Mouse (Mus musculus) stomach, postnatal 0 days (tissue): ENCODE measurements around the gene Pitpnm1. TPM values are rescaled to one million over a fixed set of nuclear protein-coding genes. Genes with fewer than 3 reads are reported as not detected.
A peak's percentile ranks its signal among the peaks of the same experiment; 100 is the strongest.

Experiments used
- ATAC-seq: fragments of 200-750 bp; cut with Nextera tagmentation; 2 replicates; pipeline ENCODE4 v1.8.0; 2017; ENCODE audit not compliant: low FRiP score, low TSS enrichment
- DNase-seq: peaks from one replicate; pipeline ENCODE4 v3.0.0-alpha.2; 2016; ENCODE audit warnings: low spot score
- H3K27ac ChIP-seq: fragments of 300-500 bp; sonication (generic); replicated peaks from 2 replicates; pipeline ENCODE4 v1.5.1; 2014; ENCODE audit warnings: mild to moderate bottlenecking, control low read depth
- H3K27me3 ChIP-seq: fragments of 300-500 bp; sonication (generic); 2 replicates; pipeline ENCODE4 v1.6.1; 2014; ENCODE audit warnings: low read length; ENCODE audit not compliant: control insufficient read depth, insufficient read depth
- H3K36me3 ChIP-seq: fragments of 300-500 bp; sonication (generic); 2 replicates; pipeline ENCODE4 v1.6.1; 2014; ENCODE audit warnings: low read length, mixed read lengths; ENCODE audit not compliant: control insufficient read depth, insufficient read depth
- H3K4me1 ChIP-seq: fragments of 300-500 bp; sonication (generic); replicated peaks from 2 replicates; pipeline ENCODE4 v1.6.1; 2014; ENCODE audit warnings: antibody characterized with exemption; ENCODE audit not compliant: control insufficient read depth, insufficient read depth
- H3K4me2 ChIP-seq: fragments of 300-500 bp; sonication (generic); replicated peaks from 2 replicates; pipeline ENCODE4 v1.6.1; 2014; ENCODE audit warnings: low read depth, mild to moderate bottlenecking, control low read depth, moderate library complexity
- H3K4me3 ChIP-seq: fragments of 300-500 bp; sonication (generic); 2 replicates; pipeline ENCODE4 v1.5.1; 2014; ENCODE audit warnings: low read depth, low read length, control low read depth
- H3K9ac ChIP-seq: fragments of 300-500 bp; sonication (generic); 2 replicates; pipeline ENCODE4 v1.6.1; 2014; ENCODE audit warnings: mild to moderate bottlenecking, low read length, control low read depth, mixed read lengths
- H3K9me3 ChIP-seq: fragments of 300-500 bp; sonication (generic); 2 replicates; pipeline ENCODE4 v1.6.1; 2016; ENCODE audit warnings: low read length; ENCODE audit not compliant: control insufficient read depth
- CTCF ChIP-seq: IDR thresholded peaks from 2 replicates; pipeline ENCODE4 v1.5.1; 2016; ENCODE audit warnings: antibody characterized with exemption, low read depth, mild to moderate bottlenecking, moderate library complexity
- EP300 ChIP-seq: optimal IDR thresholded peaks from 2 replicates; pipeline ENCODE3; 2016; ENCODE audit warnings: antibody characterized with exemption
- WGBS: fragments of 180-500 bp; shearing (Covaris S2); extraction: QIAGEN DNeasy Blood & Tissue Kit; methylation state at CpG from one replicate; pipeline ENCODE4 v1.1.7; 2014; 5-methylcytosine and 5-hydroxymethylcytosine counted together
- polyA plus RNA-seq: library from polyadenylated mRNA; unstranded; fragments of >200 nt; fragmentation: Nextera tagmentation; extraction: Ambion mirVana; gene quantifications from 2 replicates; pipeline ENCODE4 v1.2.1, GENCODE M21; 2015

Pitpnm1 gene
- polyA plus RNA-seq, 1 experiment from 2014 or later: 8.3 TPM

DNA sequence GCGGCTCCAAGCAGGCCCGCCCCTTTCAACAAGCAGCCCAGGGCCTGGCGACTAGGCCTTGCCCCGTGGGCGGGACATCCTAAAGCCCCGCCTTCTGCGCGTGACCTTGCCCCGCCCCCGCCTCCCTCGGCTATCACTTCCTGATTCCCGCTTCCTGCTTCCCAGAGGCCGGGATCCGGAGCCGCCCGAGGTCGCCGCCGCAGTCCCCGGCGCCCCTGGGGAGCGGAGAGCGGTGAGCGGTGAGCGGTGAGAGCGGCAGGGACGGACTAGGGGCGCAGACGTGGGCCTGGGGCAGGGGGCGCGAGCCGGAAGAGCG, 48.7 kb downstream of the Pitpnm1 start, which contains the start of gene Coro1b:
Gene Coro1b, plus strand, starts transcription at position 129 of the 316 bp plus-strand sequence.
- no peaks in the 10 kb centered on the region for H3K27me3 ChIP-seq
- H3K4me1 ChIP-seq: no peaks in the 10 kb centered on the region
- H3K4me3 ChIP-seq: peak within 1 kb of the TSS; percentile 91
- peak within 1 kb of the TSS; percentile 95 for H3K9ac ChIP-seq
- H3K36me3 ChIP-seq: peaks cover 9% of the 10 kb centered on the region; the same call in 1 of the 2 replicates
- TF ChIP-seq CTCF (no peak), EP300 (peak; percentile 72)
- H3K27ac ChIP-seq: peak within 1 kb of the TSS; percentile 89
- H3K4me2 ChIP-seq: peak within 1 kb of the TSS; percentile 69
- peak; percentile 99 for DNase-seq
- peak; percentile 93 for ATAC-seq
- under 1% methylated on average over 24 of the region's 33 CpGs for WGBS
- no peaks in the 10 kb centered on the region for H3K9me3 ChIP-seq

DNA sequence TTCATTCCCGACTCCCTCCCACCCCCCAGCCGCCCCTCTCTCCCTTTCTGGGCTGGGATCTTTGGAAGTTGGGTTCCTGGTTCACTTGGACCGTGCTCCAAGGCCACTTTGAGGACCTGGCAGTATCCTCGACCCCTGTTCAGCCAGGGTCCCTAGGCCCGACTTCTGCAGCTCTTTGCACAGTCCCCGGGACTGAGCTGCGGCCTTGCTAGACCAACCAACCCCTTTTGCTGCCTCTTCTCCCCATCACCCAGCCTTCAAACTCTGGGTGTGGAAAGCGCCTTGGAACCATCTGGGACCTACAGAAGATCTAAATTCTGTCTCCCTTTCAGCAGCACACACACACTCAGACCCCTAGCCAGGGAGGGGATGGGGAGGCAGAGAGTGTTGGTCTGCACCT, 49.0 kb downstream of the Pitpnm1 start:
- H3K9ac ChIP-seq: peak overlapping the region; percentile 95
- no peaks in the 10 kb centered on the region for H3K9me3 ChIP-seq
- H3K27me3 ChIP-seq: no peaks in the 10 kb centered on the region
- peak overlapping the region; percentile 69 for H3K4me2 ChIP-seq
- peak overlapping the region; percentile 91 for H3K4me3 ChIP-seq
- H3K4me1 ChIP-seq: no peaks in the 10 kb centered on the region
- DNase-seq (no peak), ATAC-seq (peak; percentile 15; the same call in 1 of the 2 replicates)
- peaks cover 11% of the 10 kb centered on the region; the same call in 1 of the 2 replicates for H3K36me3 ChIP-seq
- TF ChIP-seq CTCF (no peak), EP300 (no peak)
- H3K27ac ChIP-seq: peak overlapping the region; percentile 89
- WGBS: 2% methylated on average over 7 of the region's 8 CpGs

DNA sequence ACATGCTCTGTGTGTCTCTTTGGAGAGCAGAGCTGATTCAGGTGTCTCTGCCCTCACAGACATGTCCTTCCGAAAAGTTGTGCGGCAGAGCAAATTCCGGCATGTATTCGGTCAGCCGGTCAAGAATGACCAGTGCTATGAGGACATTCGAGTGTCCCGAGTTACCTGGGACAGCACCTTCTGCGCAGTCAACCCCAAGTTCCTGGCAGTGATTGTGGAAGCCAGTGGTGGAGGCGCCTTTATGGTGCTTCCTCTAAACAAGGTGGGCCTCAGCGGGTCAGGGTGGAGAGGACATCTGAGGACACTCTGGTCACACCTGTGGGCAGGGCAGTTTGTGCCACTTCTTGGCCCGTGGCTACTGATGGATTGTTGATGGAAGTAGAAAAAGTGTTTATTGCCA, 49.5 kb downstream of the Pitpnm1 start:
- peak overlapping the region; percentile 91 for H3K4me3 ChIP-seq

DNA sequence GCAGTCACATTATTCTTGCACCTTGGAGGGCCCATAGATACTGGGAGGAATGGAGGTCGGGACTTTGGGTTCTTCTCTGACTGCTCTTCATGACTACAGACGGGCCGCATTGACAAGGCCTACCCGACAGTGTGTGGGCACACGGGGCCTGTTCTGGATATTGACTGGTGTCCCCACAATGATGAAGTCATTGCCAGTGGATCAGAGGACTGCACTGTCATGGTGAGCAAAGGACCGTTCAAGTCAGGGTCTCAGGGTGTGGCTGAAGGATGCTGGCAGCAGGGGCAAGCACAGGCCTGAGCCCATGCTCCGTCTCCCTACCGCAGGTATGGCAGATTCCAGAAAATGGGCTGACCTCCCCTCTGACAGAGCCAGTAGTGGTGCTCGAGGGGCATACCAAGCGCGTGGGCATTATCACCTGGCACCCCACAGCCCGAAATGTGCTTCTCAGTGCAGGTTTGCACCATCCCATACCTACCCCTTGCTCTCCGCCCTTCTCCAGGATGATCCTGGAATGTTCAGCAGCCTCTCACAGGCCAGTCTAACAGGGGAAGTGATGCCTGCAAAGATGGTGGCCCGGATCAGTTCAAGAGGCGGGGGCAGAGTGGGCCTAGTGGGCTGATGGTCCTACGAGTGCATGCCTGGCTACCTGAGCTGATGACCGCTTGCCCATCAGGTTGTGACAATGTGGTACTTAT, 50.1 kb downstream of the Pitpnm1 start:
- Histone ChIP-seq H3K36me3 (peaks cover 11% of the 10 kb centered on the region; the same call in 1 of the 2 replicates), H3K4me1 (no peaks in the 10 kb centered on the region), H3K27me3 (no peaks in the 10 kb centered on the region), H3K9me3 (no peaks in the 10 kb centered on the region), H3K9ac (no peak overlapping the region), H3K4me3 (peak overlapping the region; percentile 91; the same call in 1 of the 2 replicates), H3K4me2 (peak overlapping the region; percentile 69), H3K27ac (no peak overlapping the region)
- 91% methylated on average over 17 of the region's 17 CpGs for WGBS
- TF ChIP-seq CTCF: no peak
- TF ChIP-seq EP300: no peak
- ATAC-seq (no peak; the same call in 1 of the 2 replicates), DNase-seq (no peak)

More for the DNA sequence above, 49.5 kb downstream of the Pitpnm1 start:
- H3K4me1 ChIP-seq: no peaks in the 10 kb centered on the region
- H3K36me3 ChIP-seq: peaks cover 11% of the 10 kb centered on the region; the same call in 1 of the 2 replicates
- peak overlapping the region; percentile 89; the same call in 1 of the 2 replicates for H3K27ac ChIP-seq
- H3K9me3 ChIP-seq: no peaks in the 10 kb centered on the region
- 75% methylated on average over 11 of the region's 11 CpGs for WGBS
- DNase-seq: peak; percentile 39
- H3K4me2 ChIP-seq: peak overlapping the region; percentile 69
- peak; percentile 6; the same call in 1 of the 2 replicates for ATAC-seq
- no peak for TF ChIP-seq EP300
- no peak for TF ChIP-seq CTCF
- H3K27me3 ChIP-seq: no peaks in the 10 kb centered on the region
- peak overlapping the region; percentile 95 for H3K9ac ChIP-seq

DNA sequence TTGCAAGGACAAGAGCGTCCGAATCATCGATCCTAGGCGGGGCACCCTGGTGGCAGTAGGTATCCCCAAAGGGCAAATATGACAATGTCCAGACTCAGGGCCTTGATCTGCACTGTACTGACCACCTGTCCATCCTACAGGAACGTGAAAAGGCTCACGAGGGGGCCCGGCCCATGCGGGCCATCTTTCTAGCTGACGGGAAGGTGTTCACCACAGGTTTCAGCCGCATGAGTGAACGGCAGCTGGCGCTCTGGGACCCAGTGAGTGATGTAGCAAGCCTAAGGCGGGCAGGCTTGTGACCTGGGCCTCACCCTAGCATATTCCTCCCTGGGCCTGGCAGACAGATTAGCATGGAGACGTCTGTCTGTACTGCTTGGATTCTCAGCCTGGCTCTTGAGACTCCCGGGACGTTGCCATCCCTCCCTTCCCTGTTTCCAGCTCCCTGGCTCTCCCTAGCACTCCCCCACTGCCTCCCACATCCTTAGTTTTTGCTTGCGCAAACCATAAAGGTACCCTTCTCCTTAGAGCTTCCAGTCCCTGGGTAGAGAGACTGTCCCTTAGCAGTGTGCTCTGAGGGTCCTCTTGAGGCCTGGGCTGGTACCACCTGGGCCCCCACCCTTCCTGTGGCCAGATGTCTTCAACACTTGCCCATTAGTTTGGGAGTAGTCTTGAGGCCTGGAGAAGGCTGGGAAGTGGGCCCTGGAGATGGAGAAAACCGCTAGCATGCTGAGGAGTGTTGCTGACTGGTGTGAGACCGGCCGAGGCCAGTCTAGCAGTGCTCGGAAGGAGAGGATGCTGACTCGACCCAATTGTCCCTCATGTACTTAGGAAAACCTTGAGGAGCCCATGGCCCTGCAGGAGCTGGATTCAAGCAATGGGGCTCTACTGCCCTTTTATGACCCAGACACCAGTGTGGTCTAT, 51.0 kb downstream of the Pitpnm1 start:
- Histone ChIP-seq H3K9me3 (no peaks in the 10 kb centered on the region), H3K4me1 (no peaks in the 10 kb centered on the region), H3K4me2 (no peak overlapping the region), H3K27ac (no peak overlapping the region), H3K9ac (no peak overlapping the region), H3K27me3 (no peaks in the 10 kb centered on the region), H3K4me3 (no peak overlapping the region), H3K36me3 (peaks cover 12% of the 10 kb centered on the region; the same call in 1 of the 2 replicates)
- DNase-seq (no peak), ATAC-seq (no peak)
- 89% methylated on average over 22 of the region's 22 CpGs for WGBS
- no peak for TF ChIP-seq EP300
- no peak for TF ChIP-seq CTCF
